Mouse (Mus musculus) forebrain, postnatal 0 days (tissue): ENCODE measurements around the gene Sobp. TPM values are rescaled to one million over a fixed set of nuclear protein-coding genes. Genes with fewer than 3 reads are reported as not detected.

Source experiments
- ATAC-seq: fragments of 200-750 bp; cut with Nextera tagmentation; 2 replicates; pipeline ENCODE4 v1.8.0; 2017; ENCODE audit warnings: mild to moderate bottlenecking, moderate library complexity
- DNase-seq: peaks from one replicate; pipeline ENCODE4 v3.0.0-alpha.2; 2015
- H3K27ac ChIP-seq: fragments of 300-500 bp; sonication (generic); 2 replicates; pipeline ENCODE4 v1.5.1; 2014; ENCODE audit warnings: low read depth, mild to moderate bottlenecking, antibody characterized with exemption, low read length, moderate library complexity, mixed read lengths
- H3K27me3 ChIP-seq: fragments of 300-500 bp; sonication (generic); 2 replicates; pipeline ENCODE4 v1.6.1; 2014; ENCODE audit warnings: mild to moderate bottlenecking, low read length, mixed read lengths; ENCODE audit not compliant: insufficient read depth
- H3K36me3 ChIP-seq: fragments of 300-500 bp; sonication (generic); 2 replicates; pipeline ENCODE4 v1.6.1; 2014; ENCODE audit warnings: mild to moderate bottlenecking, moderate library complexity; ENCODE audit not compliant: insufficient read depth
- H3K4me1 ChIP-seq: fragments of 300-500 bp; sonication (generic); 2 replicates; pipeline ENCODE4 v1.6.1; 2014; ENCODE audit warnings: antibody characterized with exemption; ENCODE audit not compliant: insufficient read depth
- H3K4me2 ChIP-seq: fragments of 300-500 bp; sonication (generic); 2 replicates; pipeline ENCODE4 v1.6.1; 2014; ENCODE audit warnings: low read depth, mild to moderate bottlenecking, moderate library complexity
- H3K4me3 ChIP-seq: fragments of 300-500 bp; sonication (generic); 2 replicates; pipeline ENCODE4 v1.5.1; 2014; ENCODE audit warnings: low read depth, low read length, mixed read lengths
- H3K9ac ChIP-seq: fragments of 300-500 bp; sonication (generic); 2 replicates; pipeline ENCODE4 v1.6.1; 2014; ENCODE audit warnings: mild to moderate bottlenecking
- H3K9me3 ChIP-seq: fragments of 300-500 bp; sonication (generic); 2 replicates; pipeline ENCODE4 v1.6.1; 2016; ENCODE audit warnings: low read length
- CTCF ChIP-seq: sonication (generic); IDR thresholded peaks from 2 replicates; pipeline ENCODE4 v1.5.1; 2016; ENCODE audit warnings: antibody characterized with exemption, control low read depth, low read depth
- WGBS: fragments of 180-500 bp; shearing (Covaris S2); extraction: QIAGEN DNeasy Blood & Tissue Kit; methylation state at CpG from one replicate; pipeline ENCODE4 v1.1.7; 2014; 5-methylcytosine and 5-hydroxymethylcytosine counted together
- polyA plus RNA-seq: library from polyadenylated mRNA; unstranded; fragments of >200 nt; fragmentation: Nextera tagmentation; extraction: Ambion mirVana; gene quantifications from 2 replicates; pipeline ENCODE4 v1.2.1, GENCODE M21; 2015
- total RNA-seq: library from RNA; depleted of rRNA; stranded (reverse); fragments of >200 nt; gene quantifications from 2 replicates; pipeline ENCODE4 v1.2.3, GENCODE M21; 2014

Sobp gene
- total and polyA plus RNA-seq, 2 experiments from 2014 or later = 19.9 to 38.3 TPM

DNA sequence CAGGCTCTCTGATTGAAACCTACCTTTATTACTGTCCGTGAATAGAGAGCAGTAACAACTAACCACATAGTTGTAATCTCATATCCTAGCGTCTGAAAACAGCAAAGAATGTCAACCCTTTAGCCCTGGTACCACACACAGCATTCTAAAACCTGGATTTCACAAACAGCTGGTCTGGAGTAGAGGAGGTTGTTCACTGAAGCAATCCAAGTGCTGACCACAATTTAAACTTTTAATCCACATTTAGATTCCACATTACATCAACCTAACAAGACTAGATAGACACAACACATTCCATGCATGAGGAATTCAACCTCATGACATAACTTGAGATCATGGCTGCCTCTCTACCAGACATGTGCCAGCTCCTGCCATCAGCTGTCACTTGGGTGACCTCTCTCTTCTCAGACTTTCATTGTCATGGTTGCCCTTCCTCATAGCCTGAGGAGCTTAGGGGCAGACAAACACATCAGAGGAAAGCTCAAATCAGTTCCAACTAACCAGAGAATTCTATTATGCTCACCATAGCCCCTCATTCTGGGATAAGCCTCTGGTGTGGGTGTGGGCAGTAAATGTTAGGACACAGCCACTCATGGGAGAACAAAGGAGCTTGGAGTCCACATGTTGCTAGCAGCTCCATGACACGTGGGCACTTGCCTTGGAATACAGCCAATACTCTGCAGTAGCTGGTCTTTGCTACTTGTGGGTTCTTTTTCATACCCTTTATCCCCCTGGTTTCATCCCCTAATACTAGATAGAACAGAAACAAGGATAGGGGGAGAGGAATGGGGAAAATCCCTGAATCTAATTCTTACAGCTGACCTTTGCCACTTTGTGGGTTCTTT lies 58.0 kb downstream of the Sobp start:
- Histone ChIP-seq H3K4me1 (peaks cover 10% of the 10 kb centered on the region; the same call in 1 of the 2 replicates), H3K27me3 (no peaks in the 10 kb centered on the region), H3K9me3 (no peaks in the 10 kb centered on the region), H3K4me3 (no peak overlapping the region), H3K36me3 (no peaks in the 10 kb centered on the region), H3K4me2 (no peak overlapping the region), H3K27ac (no peak overlapping the region), H3K9ac (no peak overlapping the region)
- WGBS = 62% methylated on average over 3 of the region's 3 CpGs
- DNase-seq (no peak), ATAC-seq (no peak)
- TF ChIP-seq CTCF = no peak

DNA sequence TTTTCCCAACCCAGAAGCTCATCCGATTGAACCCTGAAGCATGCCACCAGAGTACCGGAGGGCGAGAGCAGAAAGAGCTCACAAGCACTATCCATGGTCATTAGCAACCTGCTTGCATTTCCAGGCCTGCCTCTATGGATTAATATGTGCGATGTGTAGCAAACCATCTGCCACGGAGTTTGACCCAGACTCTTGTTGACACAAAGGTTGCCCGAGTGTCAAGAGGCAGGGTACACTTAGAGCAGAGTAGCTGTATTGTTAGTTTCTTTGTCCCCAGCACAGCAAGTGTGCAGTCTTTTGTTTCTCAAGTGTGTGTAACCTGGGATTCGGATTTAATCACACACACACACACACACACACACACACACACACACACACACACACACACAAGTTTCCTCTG lies 62.0 kb downstream of the Sobp start:
- H3K4me2 ChIP-seq = no peak overlapping the region
- no peak for ATAC-seq
- no peak overlapping the region for H3K27ac ChIP-seq
- H3K36me3 ChIP-seq = no peaks in the 10 kb centered on the region
- peaks cover 6% of the 10 kb centered on the region; the same call in 1 of the 2 replicates for H3K4me1 ChIP-seq
- no peak for TF ChIP-seq CTCF
- WGBS = 45% methylated on average over 7 of the region's 7 CpGs
- no peak overlapping the region for H3K4me3 ChIP-seq
- H3K9me3 ChIP-seq = no peaks in the 10 kb centered on the region
- no peaks in the 10 kb centered on the region for H3K27me3 ChIP-seq
- no peak for DNase-seq
- no peak overlapping the region for H3K9ac ChIP-seq

- DNase-seq = no peak
- no peaks in the 10 kb centered on the region for H3K27me3 ChIP-seq
- no peak for TF ChIP-seq CTCF
- no peak overlapping the region for H3K4me3 ChIP-seq
- H3K36me3 ChIP-seq = no peaks in the 10 kb centered on the region
- no peaks in the 10 kb centered on the region for H3K9me3 ChIP-seq
- ATAC-seq = 0 out of 2 replicates have a peak, but pooled peaks have one; percentile 21
- peak overlapping the region; percentile 66 for H3K27ac ChIP-seq
- peaks cover 22% of the 10 kb centered on the region for H3K4me1 ChIP-seq
- H3K4me2 ChIP-seq = no peak overlapping the region
- WGBS = 41% methylated on average over 8 of the region's 8 CpGs
- H3K9ac ChIP-seq = no peak overlapping the region
These were observed 67.7 kb downstream of the Sobp start for GRCm38 (mm10) chr10:43106616-43107015.

GRCm38 (mm10) chr10:43106196-43106595 lies 68.1 kb downstream of the Sobp start:
- no peak for TF ChIP-seq CTCF
- peak; percentile 84 for ATAC-seq
- Histone ChIP-seq H3K36me3 (no peaks in the 10 kb centered on the region), H3K4me3 (no peak overlapping the region), H3K9me3 (no peaks in the 10 kb centered on the region), H3K27me3 (no peaks in the 10 kb centered on the region), H3K4me1 (peaks cover 22% of the 10 kb centered on the region), H3K4me2 (no peak overlapping the region), H3K27ac (peak overlapping the region; percentile 66), H3K9ac (no peak overlapping the region)
- no peak for DNase-seq
- 17% methylated on average over 7 of the region's 7 CpGs for WGBS

DNA sequence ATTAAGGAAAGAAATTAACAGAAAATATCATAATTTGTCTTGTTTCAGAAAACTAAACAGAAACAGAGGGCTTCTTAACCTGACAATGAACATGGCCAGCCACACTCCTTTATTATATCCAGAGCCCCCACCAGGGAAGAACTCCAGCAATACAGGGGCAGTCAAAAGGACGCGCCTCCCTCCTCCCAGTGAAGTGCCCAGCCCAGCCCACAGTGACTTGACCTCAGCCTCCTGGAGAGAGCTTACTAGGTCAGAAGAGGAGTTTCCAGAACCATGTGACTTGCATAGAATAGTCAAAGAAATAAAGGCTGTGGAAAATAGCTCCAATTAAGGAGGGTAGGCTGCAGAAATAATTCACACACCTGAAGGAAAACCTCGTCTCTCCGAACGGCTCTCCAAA lies 73.8 kb downstream of the Sobp start:
- TF ChIP-seq CTCF = no peak
- DNase-seq = no peak
- 26% methylated on average over 5 of the region's 5 CpGs for WGBS
- Histone ChIP-seq H3K27me3 (no peaks in the 10 kb centered on the region), H3K4me2 (no peak overlapping the region), H3K4me1 (peaks cover 24% of the 10 kb centered on the region; the same call in 1 of the 2 replicates), H3K36me3 (no peaks in the 10 kb centered on the region), H3K4me3 (no peak overlapping the region), H3K27ac (no peak overlapping the region), H3K9ac (no peak overlapping the region), H3K9me3 (no peaks in the 10 kb centered on the region)
- ATAC-seq = no peak

- Histone ChIP-seq H3K27me3 (no peaks in the 10 kb centered on the region), H3K9ac (no peak overlapping the region), H3K36me3 (no peaks in the 10 kb centered on the region), H3K4me2 (no peak overlapping the region), H3K27ac (no peak overlapping the region), H3K9me3 (no peaks in the 10 kb centered on the region), H3K4me3 (no peak overlapping the region), H3K4me1 (peaks cover 24% of the 10 kb centered on the region; the same call in 1 of the 2 replicates)
- 48% methylated on average over 6 of the region's 6 CpGs for WGBS
- ATAC-seq (no peak), DNase-seq (no peak)
- no peak for TF ChIP-seq CTCF
These were observed 75.1 kb downstream of the Sobp start for GRCm38 (mm10) chr10:43099229-43099628.

DNA sequence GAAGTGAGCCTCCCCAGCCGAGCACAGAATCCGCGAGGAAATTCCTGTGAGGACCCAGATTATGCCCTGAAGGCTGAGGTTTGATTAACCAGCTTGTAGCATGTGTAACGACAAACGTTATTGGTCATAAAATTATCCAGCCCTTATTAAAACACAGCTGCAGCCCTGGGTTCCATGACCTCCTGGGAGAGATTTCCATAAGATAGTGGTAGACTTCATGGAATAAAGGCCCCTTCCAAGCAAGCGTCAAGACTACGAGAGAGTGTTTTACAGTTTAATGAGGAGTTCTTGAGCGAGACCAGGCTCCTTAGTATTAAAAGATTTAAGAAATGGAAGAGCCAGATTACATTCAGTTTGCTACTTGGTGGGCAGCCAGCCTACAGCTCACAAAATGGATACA lies 76.6 kb downstream of the Sobp start:
- Histone ChIP-seq H3K27me3 (no peaks in the 10 kb centered on the region), H3K9me3 (no peaks in the 10 kb centered on the region), H3K27ac (no peak overlapping the region), H3K4me1 (peaks cover 12% of the 10 kb centered on the region; the same call in 1 of the 2 replicates), H3K4me3 (no peak overlapping the region), H3K4me2 (no peak overlapping the region), H3K9ac (no peak overlapping the region), H3K36me3 (no peaks in the 10 kb centered on the region)
- WGBS = 50% methylated on average over 8 of the region's 8 CpGs
- ATAC-seq = no peak
- no peak for TF ChIP-seq CTCF
- no peak for DNase-seq
